Mouse (Mus musculus) cortical plate, adult 2 months (tissue): ENCODE measurements around the gene Kcne3.

Experiments used
- CTCF ChIP-seq: fragments of 200-500 bp; IDR thresholded peaks from 2 replicates; pipeline ENCODE4 v1.5.1; 2011; ENCODE audit warnings: mild to moderate bottlenecking, control low read depth, low read length; ENCODE audit not compliant: insufficient read depth; ENCODE audit errors: extremely low read depth
- POLR2A ChIP-seq: fragments of 200-500 bp; IDR thresholded peaks from 2 replicates; pipeline ENCODE4 v1.6.1; 2011; ENCODE audit warnings: mild to moderate bottlenecking, low read length, control low read depth; ENCODE audit not compliant: insufficient read depth; ENCODE audit errors: extremely low read depth

- TF ChIP-seq POLR2A, result no peak
- no peak for TF ChIP-seq CTCF
Observed at GRCm38 (mm10) chr7:100126514-100126913, 49.8 kb upstream of the Kcne3 start.
